Mouse (Mus musculus): ENCODE results near the gene Golga5.

GRCm38 (mm10) chr12:102501848-102502595 lies 33.1 kb downstream of the Golga5 start:
- TF ChIP-seq CTCF (IDR thresholded peaks at IDR 0.05; ENCODE audit: insufficient read depth, low read depth, low read length), result no peak
- no peak for TF ChIP-seq POLR2A (IDR thresholded peaks at IDR 0.05; ENCODE audit: insufficient read depth, low read depth, low read length)

Measured in olfactory bulb, adult 2 months (tissue).